Mouse (Mus musculus): Measurements from ENCODE around the gene Cidec. TPM values are rescaled to one million over a fixed set of nuclear protein-coding genes. Genes with fewer than 3 reads are reported as not detected.

Gene Cidec
- polyA plus RNA-seq, 1 experiment, result 68.5 TPM

GRCm38 (mm10) chr6:113444207-113444965 is 8.8 kb upstream of the Cidec start:
- no peak for DNase-seq (ENCODE audit: low spot score)

- DNase-seq (ENCODE audit: low spot score), result no peak
Observed at GRCm38 (mm10) chr6:113443091-113443490, 7.5 kb upstream of the Cidec start.

- peak; percentile 83 for DNase-seq (ENCODE audit: low spot score)
Observed at GRCm38 (mm10) chr6:113442442-113443090, 7.0 kb upstream of the Cidec start, which contains the start of gene Jagn1. TSS of gene Jagn1 (plus strand) at chr6:113442569.

- DNase-seq (ENCODE audit: low spot score), result no peak
Observed at GRCm38 (mm10) chr6:113442087-113442441, 6.5 kb upstream of the Cidec start.

GRCm38 (mm10) chr6:113441147-113441680 is 5.7 kb upstream of the Cidec start:
- no peak for DNase-seq (ENCODE audit: low spot score)

GRCm38 (mm10) chr6:113440686-113441085 is 5.1 kb upstream of the Cidec start:
- DNase-seq (ENCODE audit: low spot score), result no peak

- DNase-seq (ENCODE audit: low spot score), result no peak
Observed at GRCm38 (mm10) chr6:113438721-113439430, 3.3 kb upstream of the Cidec start.

GRCm38 (mm10) chr6:113437135-113437534 is 1.6 kb upstream of the Cidec start:
- DNase-seq (ENCODE audit: low spot score), result no peak

GRCm38 (mm10) chr6:113434691-113435090 is 869 bp downstream of the Cidec start:
- DNase-seq (ENCODE audit: low spot score), result no peak

- DNase-seq (ENCODE audit: low spot score), result no peak
Observed at GRCm38 (mm10) chr6:113433661-113434060, 1.9 kb downstream of the Cidec start.

- DNase-seq (ENCODE audit: low spot score), result no peak
Observed at GRCm38 (mm10) chr6:113431801-113432200, 3.8 kb downstream of the Cidec start.

GRCm38 (mm10) chr6:113430846-113431245 is 4.7 kb downstream of the Cidec start:
- DNase-seq (ENCODE audit: low spot score), result no peak

- no peak for DNase-seq (ENCODE audit: low spot score)
Observed at GRCm38 (mm10) chr6:113429965-113430364, 5.6 kb downstream of the Cidec start.

GRCm38 (mm10) chr6:113428006-113428405 is 7.6 kb downstream of the Cidec start:
- no peak for DNase-seq (ENCODE audit: low spot score)

GRCm38 (mm10) chr6:113427397-113427796 is 8.2 kb downstream of the Cidec start:
- DNase-seq (ENCODE audit: low spot score), result no peak

- DNase-seq (ENCODE audit: low spot score), result no peak
Observed at GRCm38 (mm10) chr6:113426696-113427095, 8.9 kb downstream of the Cidec start.

GRCm38 (mm10) chr6:113424187-113424586 is 11.4 kb downstream of the Cidec start:
- no peak for DNase-seq (ENCODE audit: low spot score)

GRCm38 (mm10) chr6:113423000-113423399 is 12.6 kb downstream of the Cidec start:
- DNase-seq (ENCODE audit: low spot score), result no peak

- peak; percentile 99 for DNase-seq (ENCODE audit: low spot score)
Observed at GRCm38 (mm10) chr6:113419199-113419587, 16.4 kb downstream of the Cidec start, which contains the start of gene Rpusd3. TSS of gene Rpusd3 (minus strand) at chr6:113419340.

- no peak for DNase-seq (ENCODE audit: low spot score)
Observed at GRCm38 (mm10) chr6:113418441-113419198, 16.9 kb downstream of the Cidec start.

- DNase-seq (ENCODE audit: low spot score), result no peak
Observed at GRCm38 (mm10) chr6:113416416-113416815, 19.1 kb downstream of the Cidec start.

GRCm38 (mm10) chr6:113410001-113410400 is 25.6 kb downstream of the Cidec start:
- DNase-seq (ENCODE audit: low spot score), result no peak

Measured in urinary bladder, adult 2 months (tissue).